Mouse (Mus musculus) hindbrain, embryonic 11.5 days (tissue): Measurements from ENCODE around the gene Zfp219. TPM values are rescaled to one million over a fixed set of nuclear protein-coding genes. Genes with fewer than 3 reads are reported as not detected.

Experiments
- ATAC-seq: fragments of 200-750 bp; cut with Nextera tagmentation; 2 replicates; pipeline ENCODE4 v1.8.0; 2017; ENCODE audit warnings: mild to moderate bottlenecking, moderate TSS enrichment, moderate library complexity; ENCODE audit not compliant: low FRiP score
- DNase-seq: peaks from one replicate; pipeline ENCODE4 v3.0.0-alpha.2; 2015; ENCODE audit warnings: low spot score
- H3K27ac ChIP-seq: fragments of 300-500 bp; sonication (generic); 2 replicates; pipeline ENCODE4 v1.5.1; 2014; ENCODE audit warnings: mild to moderate bottlenecking, low read depth, low read length
- H3K27me3 ChIP-seq: fragments of 300-500 bp; sonication (generic); 2 replicates; pipeline ENCODE4 v1.6.1; 2014; ENCODE audit warnings: mild to moderate bottlenecking, low read length, moderate library complexity, mixed read lengths; ENCODE audit not compliant: control insufficient read depth, insufficient read depth
- H3K36me3 ChIP-seq: fragments of 300-500 bp; sonication (generic); 2 replicates; pipeline ENCODE4 v1.6.1; 2014; ENCODE audit warnings: mild to moderate bottlenecking, low read length, moderate library complexity, mixed read lengths; ENCODE audit not compliant: control insufficient read depth, insufficient read depth
- H3K4me1 ChIP-seq: fragments of 300-500 bp; sonication (generic); replicated peaks from 2 replicates; pipeline ENCODE4 v1.6.1; 2014; ENCODE audit warnings: low read length, mixed read lengths; ENCODE audit not compliant: control insufficient read depth, insufficient read depth
- H3K4me2 ChIP-seq: fragments of 300-500 bp; sonication (generic); replicated peaks from 2 replicates; pipeline ENCODE4 v1.6.1; 2014; ENCODE audit warnings: mild to moderate bottlenecking, low read depth, low read length
- H3K4me3 ChIP-seq: fragments of 300-500 bp; sonication (generic); 2 replicates; pipeline ENCODE4 v1.5.1; 2014; ENCODE audit warnings: low read depth, low read length
- H3K9ac ChIP-seq: fragments of 300-500 bp; sonication (generic); 2 replicates; pipeline ENCODE4 v1.6.1; 2014; ENCODE audit warnings: low read depth, low read length
- H3K9me3 ChIP-seq: fragments of 300-500 bp; sonication (generic); 2 replicates; pipeline ENCODE4 v1.6.1; 2016; ENCODE audit warnings: low read length; ENCODE audit not compliant: control insufficient read depth
- WGBS: fragments of 180-500 bp; shearing (Covaris S2); extraction: QIAGEN DNeasy Blood & Tissue Kit; methylation state at CpG from one replicate; pipeline ENCODE4 v1.1.7; 2014; 5-methylcytosine and 5-hydroxymethylcytosine counted together
- polyA plus RNA-seq: library from polyadenylated mRNA; unstranded; fragments of >200 nt; fragmentation: Nextera tagmentation; extraction: Ambion mirVana; gene quantifications from 2 replicates; pipeline ENCODE4 v1.2.1, GENCODE M21; 2014

Gene Zfp219
- polyA plus RNA-seq, 1 experiment from 2014 or later = 55.3 TPM

- Histone ChIP-seq H3K27ac (no peak overlapping the region), H3K27me3 (no peaks in the 10 kb centered on the region), H3K9ac (no peak overlapping the region), H3K36me3 (no peaks in the 10 kb centered on the region), H3K4me3 (no peak overlapping the region), H3K4me1 (peaks cover 5% of the 10 kb centered on the region; the same call in 1 of the 2 replicates), H3K4me2 (no peak overlapping the region), H3K9me3 (no peaks in the 10 kb centered on the region)
- ATAC-seq = no peak
- WGBS = 92% methylated on average over 6 of the region's 6 CpGs
- DNase-seq = no peak
Observed at GRCm38 (mm10) chr14:51987177-51987576, 33.4 kb downstream of the Zfp219 start.

GRCm38 (mm10) chr14:51986153-51986505, 34.4 kb downstream of the Zfp219 start:
- H3K4me3 ChIP-seq = peak overlapping the region; percentile 74
- H3K27ac ChIP-seq = peak overlapping the region; percentile 84; the same call in 1 of the 2 replicates
- H3K9me3 ChIP-seq = no peaks in the 10 kb centered on the region
- peak overlapping the region; percentile 87 for H3K9ac ChIP-seq
- peak overlapping the region; percentile 93 for H3K4me2 ChIP-seq
- H3K36me3 ChIP-seq = no peaks in the 10 kb centered on the region
- 9% methylated on average over 7 of the region's 7 CpGs for WGBS
- H3K27me3 ChIP-seq = no peaks in the 10 kb centered on the region
- peaks cover 5% of the 10 kb centered on the region; the same call in 1 of the 2 replicates for H3K4me1 ChIP-seq
- ATAC-seq (no peak), DNase-seq (no peak)

DNA sequence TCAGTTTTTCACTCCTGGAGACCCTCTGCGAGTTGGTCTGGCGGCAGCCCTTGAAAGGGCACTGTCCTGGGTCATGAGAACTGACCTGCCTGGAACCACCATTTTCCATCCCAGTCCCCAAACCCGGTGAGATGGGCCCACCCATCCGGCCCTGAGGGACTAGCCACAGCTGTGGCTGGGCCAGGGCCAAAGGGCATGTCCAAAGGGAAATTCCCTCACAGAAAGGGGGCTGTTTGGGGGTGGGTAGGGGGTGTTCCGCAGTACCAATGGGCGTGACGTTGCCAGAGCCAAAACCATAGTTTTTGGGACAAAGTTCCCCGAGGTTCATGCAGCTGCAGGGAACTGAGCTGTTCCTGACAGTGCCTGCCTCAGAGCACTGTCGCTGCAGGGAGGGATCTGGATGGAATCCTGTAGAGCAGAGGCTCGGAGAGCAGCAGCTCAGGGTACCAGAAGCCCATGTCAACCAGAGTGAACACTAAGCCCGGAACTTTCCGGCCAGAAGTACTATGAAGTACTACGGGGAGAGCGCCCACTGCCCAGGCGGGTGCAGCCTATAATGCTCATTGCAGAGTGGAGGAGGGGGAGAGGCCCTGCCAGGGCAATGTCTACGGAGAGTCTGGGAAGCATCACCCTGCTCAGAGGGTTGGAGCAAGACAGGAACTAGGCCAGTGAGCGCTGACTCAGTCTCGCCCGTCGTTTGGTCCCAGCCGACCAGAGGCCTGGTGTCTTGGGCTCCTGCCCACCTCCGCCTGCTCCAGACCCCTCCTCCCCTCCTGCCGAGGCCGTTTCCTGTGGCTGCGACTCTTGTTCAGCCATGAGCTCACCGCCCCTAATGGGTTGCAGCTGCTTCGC, 35.0 kb downstream of the Zfp219 start:
- Histone ChIP-seq H3K36me3 (no peaks in the 10 kb centered on the region), H3K4me1 (peaks cover 5% of the 10 kb centered on the region; the same call in 1 of the 2 replicates), H3K9ac (peak overlapping the region; percentile 87), H3K4me3 (peak overlapping the region; percentile 74), H3K4me2 (peak overlapping the region; percentile 93), H3K27me3 (no peaks in the 10 kb centered on the region), H3K27ac (peak overlapping the region; percentile 84), H3K9me3 (no peaks in the 10 kb centered on the region)
- peak; percentile 53 for ATAC-seq
- WGBS = under 1% methylated on average over 27 of the region's 27 CpGs
- DNase-seq = peak; percentile 73

DNA sequence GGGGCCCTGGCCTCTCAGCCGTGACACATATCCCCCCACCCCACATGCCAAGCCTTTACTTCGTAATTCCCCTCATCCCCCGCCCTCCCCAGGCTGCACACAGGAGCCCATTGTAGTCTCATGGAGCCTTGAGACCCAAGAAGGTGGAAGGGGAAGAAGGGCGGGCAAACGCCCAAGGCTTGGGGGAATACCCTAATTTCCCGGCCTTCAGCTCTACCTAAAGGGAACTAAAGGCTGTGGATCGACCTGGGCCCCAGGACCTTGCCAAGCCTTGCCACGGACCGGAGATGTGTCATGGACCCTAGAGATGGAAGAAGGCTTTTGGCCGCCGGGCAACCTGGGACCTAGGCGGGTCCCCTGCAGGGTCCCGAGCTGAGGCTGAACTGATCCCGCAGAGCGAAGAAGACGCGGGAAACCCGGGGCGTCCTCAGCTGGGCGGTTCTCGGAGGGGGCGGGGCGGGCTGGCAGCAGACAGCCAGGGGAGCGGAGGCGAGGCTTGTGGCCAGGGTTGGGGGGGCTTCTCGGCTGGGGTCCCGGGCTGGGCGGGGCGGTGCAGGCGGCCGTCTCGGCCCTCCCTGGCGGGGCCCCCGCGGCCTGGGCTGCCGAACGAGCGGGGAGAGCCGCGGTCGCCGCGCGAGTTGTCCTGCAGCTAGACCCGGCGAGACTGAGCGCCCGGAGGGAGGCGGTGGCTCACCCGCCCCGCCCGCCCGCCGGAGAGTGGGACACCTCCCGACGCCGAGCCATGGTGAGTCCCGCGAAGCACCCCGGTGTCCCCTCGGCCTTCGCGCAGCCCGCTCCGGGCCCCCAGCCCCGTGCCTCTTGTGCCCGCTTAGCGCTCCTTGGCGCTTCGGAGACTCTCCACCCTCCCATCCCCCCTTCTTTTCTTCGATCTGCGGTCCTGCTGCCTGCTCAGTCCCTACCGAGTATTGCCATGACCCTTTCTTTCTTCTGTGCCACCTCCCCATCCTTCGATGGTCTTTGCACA, 36.0 kb downstream of the Zfp219 start, which contains the start of gene Arhgef40:
Arhgef40 (plus strand) TSS at position 473 of the 985 bp plus-strand sequence.
- DNase-seq (peak; percentile 86), ATAC-seq (peak; percentile 92)
- Histone ChIP-seq H3K4me1 (peaks cover 5% of the 10 kb centered on the region; the same call in 1 of the 2 replicates), H3K9me3 (no peaks in the 10 kb centered on the region), H3K36me3 (no peaks in the 10 kb centered on the region), H3K27ac (peak within 1 kb of the TSS; percentile 84), H3K27me3 (no peaks in the 10 kb centered on the region), H3K4me2 (peak within 1 kb of the TSS; percentile 93), H3K4me3 (peak within 1 kb of the TSS; percentile 74), H3K9ac (peak within 1 kb of the TSS; percentile 87)
- WGBS = under 1% methylated on average over 39 of the region's 74 CpGs

DNA sequence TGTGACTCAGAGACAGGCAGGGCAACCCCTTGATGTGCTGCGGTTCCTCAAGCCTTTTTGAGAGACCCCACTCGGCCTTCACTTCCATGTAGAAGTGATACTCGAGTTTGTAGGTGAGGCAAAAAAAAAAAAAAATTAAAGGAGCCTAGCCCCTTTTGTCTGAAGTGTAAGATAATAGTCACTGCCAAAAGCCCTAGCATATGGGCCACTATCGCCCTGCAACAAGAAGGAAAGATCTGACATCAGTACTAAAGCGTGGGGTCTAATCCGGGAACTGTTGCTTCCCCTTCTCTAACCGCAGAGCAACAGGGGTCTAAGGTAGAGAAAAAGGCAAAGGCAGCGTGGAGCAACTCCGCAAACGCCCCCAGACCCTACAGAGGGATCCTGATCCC, 36.7 kb downstream of the Zfp219 start:
- WGBS = 9% methylated on average over 10 of the region's 10 CpGs
- H3K27ac ChIP-seq = peak overlapping the region; percentile 84
- H3K9me3 ChIP-seq = no peaks in the 10 kb centered on the region

GRCm38 (mm10) chr14:51983251-51983650, 37.3 kb downstream of the Zfp219 start:
- WGBS = 62% methylated on average over 4 of the region's 4 CpGs
- Histone ChIP-seq H3K9me3 (no peaks in the 10 kb centered on the region), H3K4me1 (peaks cover 5% of the 10 kb centered on the region; the same call in 1 of the 2 replicates), H3K4me3 (no peak overlapping the region), H3K9ac (no peak overlapping the region), H3K27ac (no peak overlapping the region), H3K27me3 (no peaks in the 10 kb centered on the region), H3K36me3 (no peaks in the 10 kb centered on the region), H3K4me2 (no peak overlapping the region)
- no peak for DNase-seq
- ATAC-seq = no peak

More for the DNA sequence above, 36.7 kb downstream of the Zfp219 start:
- ATAC-seq (no peak), DNase-seq (no peak)
- Histone ChIP-seq H3K36me3 (no peaks in the 10 kb centered on the region), H3K4me3 (peak overlapping the region; percentile 74), H3K4me2 (peak overlapping the region; percentile 93), H3K27me3 (no peaks in the 10 kb centered on the region), H3K4me1 (peaks cover 5% of the 10 kb centered on the region; the same call in 1 of the 2 replicates), H3K9ac (peak overlapping the region; percentile 87)

GRCm38 (mm10) chr14:51979252-51979651, 41.3 kb downstream of the Zfp219 start:
- no peaks in the 10 kb centered on the region for H3K9me3 ChIP-seq
- no peak overlapping the region for H3K27ac ChIP-seq
- H3K36me3 ChIP-seq = no peaks in the 10 kb centered on the region
- H3K27me3 ChIP-seq = no peaks in the 10 kb centered on the region
- WGBS = 90% methylated on average over 3 of the region's 3 CpGs
- H3K9ac ChIP-seq = no peak overlapping the region
- peaks cover 2% of the 10 kb centered on the region; the same call in 1 of the 2 replicates for H3K4me1 ChIP-seq
- DNase-seq (no peak), ATAC-seq (no peak)
- H3K4me3 ChIP-seq = no peak overlapping the region
- no peak overlapping the region for H3K4me2 ChIP-seq

- H3K9me3 ChIP-seq = no peaks in the 10 kb centered on the region
- H3K4me2 ChIP-seq = no peak overlapping the region
- H3K27me3 ChIP-seq = no peaks in the 10 kb centered on the region
- no peaks in the 10 kb centered on the region for H3K4me1 ChIP-seq
- no peak overlapping the region for H3K27ac ChIP-seq
- no peak overlapping the region for H3K9ac ChIP-seq
- H3K4me3 ChIP-seq = no peak overlapping the region
- WGBS = 88% methylated on average over 3 of the region's 3 CpGs
- no peaks in the 10 kb centered on the region for H3K36me3 ChIP-seq
- DNase-seq = no peak
- ATAC-seq = no peak
Observed at GRCm38 (mm10) chr14:51967400-51967799, 53.1 kb downstream of the Zfp219 start.
